Mouse (Mus musculus) heart, adult 2 months (tissue): ENCODE measurements around the gene Lmln.

Experiments
- CTCF ChIP-seq: fragments of 200-600 bp; IDR thresholded peaks from 2 replicates; pipeline ENCODE4 v1.8.1; 2022; ENCODE audit warnings: antibody characterized with exemption, mild to moderate bottlenecking, moderate library complexity
- EP300 ChIP-seq: fragments of 200-500 bp; IDR thresholded peaks from 2 replicates; pipeline ENCODE4 v1.6.1; 2011; ENCODE audit warnings: low read depth, low read length, control low read depth; ENCODE audit not compliant: insufficient read depth

DNA sequence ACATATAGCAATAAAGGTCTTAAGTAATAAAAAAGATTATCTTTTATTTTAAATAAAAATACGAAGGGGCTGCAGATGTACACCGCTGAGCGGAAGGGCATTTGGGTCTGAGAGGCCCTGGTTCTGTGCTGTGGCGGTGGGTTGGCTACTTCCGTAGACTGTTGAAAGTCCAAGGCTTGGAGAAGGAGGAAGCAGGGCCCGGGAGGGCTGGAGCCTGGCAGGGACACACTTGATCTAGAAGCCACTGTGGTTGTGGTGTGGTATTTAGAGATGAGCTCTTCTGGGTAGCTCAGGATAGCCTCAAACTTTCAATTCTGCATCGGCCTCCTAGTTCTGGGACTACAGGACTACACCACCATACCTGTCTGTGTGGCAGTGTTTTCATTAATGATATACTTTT, 17.7 kb downstream of the Lmln start:
- TF ChIP-seq CTCF (no peak), EP300 (no peak)
